Mouse (Mus musculus): ENCODE measurements around the gene Tspan1. TPM values are rescaled to one million over a fixed set of nuclear protein-coding genes. Genes with fewer than 3 reads are reported as not detected.

Tspan1 gene
- polyA plus RNA-seq, 1 experiment from 2014 or later: 0.19 TPM

- WGBS: 78% methylated on average over 6 of the region's 6 CpGs
- Histone ChIP-seq H3K9ac (ENCODE audit: low read length) (no peak overlapping the region), H3K27ac (ENCODE audit: low read depth, low read length) (no peak overlapping the region), H3K4me3 (ENCODE audit: low read depth, low read length) (no peak overlapping the region), H3K9me3 (ENCODE audit: control insufficient read depth, low read length) (no peaks in the 10 kb centered on the region), H3K36me3 (ENCODE audit: control insufficient read depth, insufficient read depth, low read length) (no peaks in the 10 kb centered on the region), H3K27me3 (ENCODE audit: control insufficient read depth, insufficient read depth, low read length) (no peaks in the 10 kb centered on the region), H3K4me1 (replicated peaks; ENCODE audit: control insufficient read depth, insufficient read depth, low read length) (no peaks in the 10 kb centered on the region; the same call in 1 of the 2 replicates), H3K4me2 (ENCODE audit: low read depth, low read length, severe bottlenecking) (no peak overlapping the region)
- DNase-seq (ENCODE audit: low spot score) (no peak), ATAC-seq (replicated peaks; ENCODE audit: low FRiP score) (no peak)
Observed at GRCm38 (mm10) chr4:116127956-116128355, 39.4 kb downstream of the Tspan1 start.

DNA sequence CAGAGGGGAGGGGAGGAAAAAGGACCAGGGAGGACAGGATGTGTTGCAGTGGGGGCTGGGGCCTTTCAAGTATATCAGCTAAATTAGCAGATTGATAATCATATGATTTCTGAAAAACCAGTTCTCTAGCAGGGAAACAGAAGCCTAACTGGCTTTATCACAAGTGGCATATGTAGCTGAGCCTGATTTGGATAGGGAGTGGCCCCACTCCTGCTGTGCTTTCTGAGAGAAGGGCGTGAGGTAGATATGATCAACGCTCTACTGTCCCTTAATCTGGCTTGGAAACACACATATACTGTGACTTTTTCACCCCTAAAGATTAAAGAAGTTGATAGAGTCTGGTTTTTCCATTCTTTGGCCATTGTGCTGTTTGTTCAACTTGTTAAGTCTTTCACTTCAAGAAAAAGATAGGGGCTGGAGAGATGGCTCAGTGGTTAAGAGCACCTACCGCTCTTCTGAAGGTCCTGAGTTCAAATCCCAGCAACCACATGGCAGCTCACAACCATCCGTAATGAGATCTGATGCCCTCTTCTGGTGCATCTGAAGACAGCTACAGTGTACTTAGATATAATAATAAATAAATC lies 41.5 kb downstream of the Tspan1 start:
- Histone ChIP-seq H3K4me2 (ENCODE audit: low read depth, low read length, severe bottlenecking) (no peak overlapping the region), H3K9me3 (ENCODE audit: control insufficient read depth, low read length) (no peaks in the 10 kb centered on the region), H3K9ac (ENCODE audit: low read length) (no peak overlapping the region), H3K4me1 (replicated peaks; ENCODE audit: control insufficient read depth, insufficient read depth, low read length) (peaks cover 2% of the 10 kb centered on the region; the same call in 1 of the 2 replicates), H3K27me3 (ENCODE audit: control insufficient read depth, insufficient read depth, low read length) (no peaks in the 10 kb centered on the region), H3K4me3 (ENCODE audit: low read depth, low read length) (no peak overlapping the region), H3K36me3 (ENCODE audit: control insufficient read depth, insufficient read depth, low read length) (no peaks in the 10 kb centered on the region), H3K27ac (ENCODE audit: low read depth, low read length) (no peak overlapping the region)
- WGBS: 94% methylated on average over 4 of the region's 4 CpGs
- DNase-seq (ENCODE audit: low spot score): no peak
- no peak for ATAC-seq (replicated peaks; ENCODE audit: low FRiP score)

GRCm38 (mm10) chr4:116123602-116124519 lies 43.5 kb downstream of the Tspan1 start, which contains the start of the genes Rad54l and Pomgnt1:
Gene Rad54l, minus strand, starts transcription at chr4:116123690.
Gene Pomgnt1, plus strand, starts transcription at chr4:116123840.
- no peaks in the 10 kb centered on the region for H3K27me3 ChIP-seq (ENCODE audit: control insufficient read depth, insufficient read depth, low read length)
- no peaks in the 10 kb centered on the region for H3K9me3 ChIP-seq (ENCODE audit: control insufficient read depth, low read length)
- 4% methylated on average over 24 of the region's 24 CpGs for WGBS
- peak within 1 kb of the TSS; percentile 62 for H3K9ac ChIP-seq (ENCODE audit: low read length)
- peaks cover 5% of the 10 kb centered on the region; the same call in 1 of the 2 replicates for H3K36me3 ChIP-seq (ENCODE audit: control insufficient read depth, insufficient read depth, low read length)
- ATAC-seq (replicated peaks; ENCODE audit: low FRiP score): peak; percentile 99
- peak; percentile 94 for DNase-seq (ENCODE audit: low spot score)
- H3K4me1 ChIP-seq (replicated peaks; ENCODE audit: control insufficient read depth, insufficient read depth, low read length): peaks cover 2% of the 10 kb centered on the region; the same call in 1 of the 2 replicates
- peak within 1 kb of the TSS; percentile 77 for H3K4me2 ChIP-seq (ENCODE audit: low read depth, low read length, severe bottlenecking)
- H3K4me3 ChIP-seq (ENCODE audit: low read depth, low read length): peak within 1 kb of the TSS; percentile 64
- H3K27ac ChIP-seq (ENCODE audit: low read depth, low read length): no peak within 1 kb of the TSS; the same call in 1 of the 2 replicates

DNA sequence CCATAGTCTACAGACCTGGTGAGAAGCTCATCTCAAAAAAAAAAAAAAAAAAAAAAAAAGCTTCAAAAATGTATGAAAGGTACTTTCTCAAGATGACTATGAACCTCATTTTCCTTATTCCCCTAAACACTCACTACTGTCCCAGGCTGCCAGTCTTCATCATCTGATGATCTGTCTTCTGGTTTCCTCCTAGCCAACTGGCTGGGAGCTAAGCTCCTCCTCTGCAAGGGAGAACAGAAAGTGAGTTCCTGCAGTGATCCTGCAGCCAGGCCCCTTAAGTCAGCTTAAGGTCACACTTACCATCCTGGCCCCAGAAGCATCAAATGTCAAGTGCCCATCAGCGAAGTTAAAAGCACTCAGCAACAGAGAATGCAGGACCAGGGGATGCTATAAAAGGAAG lies 44.6 kb downstream of the Tspan1 start:
- Histone ChIP-seq H3K27ac (ENCODE audit: low read depth, low read length) (no peak overlapping the region), H3K27me3 (ENCODE audit: control insufficient read depth, insufficient read depth, low read length) (no peaks in the 10 kb centered on the region), H3K4me1 (replicated peaks; ENCODE audit: control insufficient read depth, insufficient read depth, low read length) (peaks cover 2% of the 10 kb centered on the region; the same call in 1 of the 2 replicates), H3K4me3 (ENCODE audit: low read depth, low read length) (peak overlapping the region; percentile 64), H3K9me3 (ENCODE audit: control insufficient read depth, low read length) (no peaks in the 10 kb centered on the region), H3K36me3 (ENCODE audit: control insufficient read depth, insufficient read depth, low read length) (peaks cover 5% of the 10 kb centered on the region; the same call in 1 of the 2 replicates), H3K9ac (ENCODE audit: low read length) (peak overlapping the region; percentile 62), H3K4me2 (ENCODE audit: low read depth, low read length, severe bottlenecking) (peak overlapping the region; percentile 77)
- DNase-seq (ENCODE audit: low spot score) (no peak), ATAC-seq (replicated peaks; ENCODE audit: low FRiP score) (no peak)
- WGBS: 0% methylated on average over 1 of the region's 1 CpGs

Other genes with a start within 250 kb of the Tspan1 start
- 0.35 and 0.48 TPM in 2 replicates for gene Dmbx1, start 227.7 kb downstream of the Tspan1 start, polyA plus RNA-seq (2014; fragmentation: Nextera tagmentation; extraction: Ambion mirVana)
- gene Faah, start 149.7 kb downstream of the Tspan1 start, polyA plus RNA-seq (2014; fragmentation: Nextera tagmentation; extraction: Ambion mirVana): 1.2 and 1.7 TPM in 2 replicates
- 16.4 and 17.4 TPM in 2 replicates for gene Nsun4, start 113.7 kb downstream of the Tspan1 start, polyA plus RNA-seq (2014; fragmentation: Nextera tagmentation; extraction: Ambion mirVana)
- gene Uqcrh, start 92.5 kb downstream of the Tspan1 start, polyA plus RNA-seq (2014; fragmentation: Nextera tagmentation; extraction: Ambion mirVana): 385 TPM in 2 replicates
- 70.1 and 71.4 TPM in 2 replicates for gene Lrrc41, start 92.3 kb downstream of the Tspan1 start, polyA plus RNA-seq (2014; fragmentation: Nextera tagmentation; extraction: Ambion mirVana)
- 79.1 and 79.2 TPM in 2 replicates for gene Rad54l, start 43.9 kb downstream of the Tspan1 start, polyA plus RNA-seq (2014; fragmentation: Nextera tagmentation; extraction: Ambion mirVana)
- 54.9 and 58.8 TPM in 2 replicates for gene Pomgnt1, start 43.8 kb downstream of the Tspan1 start, polyA plus RNA-seq (2014; fragmentation: Nextera tagmentation; extraction: Ambion mirVana)
- 2.3 and 2.8 TPM in 2 replicates for gene Lurap1, start 16.3 kb downstream of the Tspan1 start, polyA plus RNA-seq (2014; fragmentation: Nextera tagmentation; extraction: Ambion mirVana)
- gene 1700042G07Rik, start 5.8 kb upstream of the Tspan1 start, polyA plus RNA-seq (2014; fragmentation: Nextera tagmentation; extraction: Ambion mirVana): not detected in 2 replicates
- not detected in 2 replicates for gene Gm49337, start 5.8 kb upstream of the Tspan1 start, polyA plus RNA-seq (2014; fragmentation: Nextera tagmentation; extraction: Ambion mirVana)
- gene Pik3r3, start 54.0 kb upstream of the Tspan1 start, polyA plus RNA-seq (2014; fragmentation: Nextera tagmentation; extraction: Ambion mirVana): 58.0 and 71.4 TPM in 2 replicates